Mouse (Mus musculus) cerebellum, adult 11-12 months (tissue): ENCODE results near the gene Med12l.
"Not testable (repeated sequence)": the region's sequence is repeated elsewhere in the genome, so short reads cannot be mapped to it uniquely, and the experiment has no call there.

Experiments
- DNase-seq: peaks from one replicate; pipeline ENCODE4 v3.0.0; 2022

Gene Med12l

GRCm38 (mm10) chr3:59102146-59102545 lies 96.5 kb downstream of the Med12l start:
- DNase-seq = no peak

- no peak for DNase-seq
Observed at GRCm38 (mm10) chr3:59104462-59104861, 98.8 kb downstream of the Med12l start.

GRCm38 (mm10) chr3:59107439-59107838 lies 101.8 kb downstream of the Med12l start:
- DNase-seq = no peak

GRCm38 (mm10) chr3:59109834-59110233 lies 104.2 kb downstream of the Med12l start:
- DNase-seq = not testable (repeated sequence)

GRCm38 (mm10) chr3:59111944-59112343 lies 106.3 kb downstream of the Med12l start:
- DNase-seq = no peak

GRCm38 (mm10) chr3:59113291-59113690 lies 107.7 kb downstream of the Med12l start:
- DNase-seq = not testable (repeated sequence)

- no peak for DNase-seq
Observed at GRCm38 (mm10) chr3:59113973-59114517, 108.4 kb downstream of the Med12l start.

- no peak for DNase-seq
Observed at GRCm38 (mm10) chr3:59121067-59121730, 115.6 kb downstream of the Med12l start.

GRCm38 (mm10) chr3:59121780-59122449 lies 116.3 kb downstream of the Med12l start:
- no peak for DNase-seq

GRCm38 (mm10) chr3:59125022-59125421 lies 119.4 kb downstream of the Med12l start:
- DNase-seq = no peak

GRCm38 (mm10) chr3:59125783-59126555 lies 120.3 kb downstream of the Med12l start:
- no peak for DNase-seq

GRCm38 (mm10) chr3:59128681-59129080 lies 123.1 kb downstream of the Med12l start:
- DNase-seq = no peak

- no peak for DNase-seq
Observed at GRCm38 (mm10) chr3:59129547-59129946, 123.9 kb downstream of the Med12l start.

- DNase-seq = no peak
Observed at GRCm38 (mm10) chr3:59130431-59130830, 124.8 kb downstream of the Med12l start.

- no peak for DNase-seq
Observed at GRCm38 (mm10) chr3:59131081-59131480, 125.5 kb downstream of the Med12l start.

- DNase-seq = no peak
Observed at GRCm38 (mm10) chr3:59131966-59132365, 126.3 kb downstream of the Med12l start.

- no peak for DNase-seq
Observed at GRCm38 (mm10) chr3:59133189-59133588, 127.6 kb downstream of the Med12l start.

- DNase-seq = no peak
Observed at GRCm38 (mm10) chr3:59135911-59136653, 130.5 kb downstream of the Med12l start.

GRCm38 (mm10) chr3:59138946-59139468 lies 133.4 kb downstream of the Med12l start:
- no peak for DNase-seq

GRCm38 (mm10) chr3:59139651-59140051 lies 134.0 kb downstream of the Med12l start:
- DNase-seq = no peak

GRCm38 (mm10) chr3:59140115-59140514 lies 134.5 kb downstream of the Med12l start:
- no peak for DNase-seq

- not testable (repeated sequence) for DNase-seq
Observed at GRCm38 (mm10) chr3:59140941-59141340, 135.3 kb downstream of the Med12l start.
